Mouse (Mus musculus) kidney, postnatal 0 days (tissue): ENCODE measurements at regions not wholly inside any gene's neighbourhood (a gene's known extent, or its start where the extent isn't known, plus 50 kb on each side); places are given as distances from the start of the nearest gene placed in this dataset.

Experiments
- ATAC-seq: fragments of 200-750 bp; cut with Nextera tagmentation; replicated peaks from 2 replicates; pipeline ENCODE4 v1.8.0; 2017; ENCODE audit warnings: low read depth, moderate number of reproducible peaks, moderate TSS enrichment, moderate library complexity; ENCODE audit not compliant: low FRiP score
- DNase-seq: peaks from one replicate; pipeline ENCODE4 v3.0.0-alpha.2; 2016; ENCODE audit warnings: low spot score
- H3K27ac ChIP-seq: fragments of 300-500 bp; sonication (generic); 2 replicates; pipeline ENCODE4 v1.5.1; 2014; ENCODE audit warnings: mild to moderate bottlenecking
- H3K27me3 ChIP-seq: fragments of 300-500 bp; sonication (generic); 2 replicates; pipeline ENCODE4 v1.6.1; 2014; ENCODE audit warnings: low read length, mixed read lengths; ENCODE audit not compliant: insufficient read depth
- H3K36me3 ChIP-seq: fragments of 300-500 bp; sonication (generic); 2 replicates; pipeline ENCODE4 v1.6.1; 2014; ENCODE audit warnings: low read length, mixed read lengths; ENCODE audit not compliant: insufficient read depth
- H3K4me1 ChIP-seq: fragments of 300-500 bp; sonication (generic); replicated peaks from 2 replicates; pipeline ENCODE4 v1.6.1; 2014; ENCODE audit warnings: antibody characterized with exemption, low read length, mixed read lengths; ENCODE audit not compliant: insufficient read depth
- H3K4me2 ChIP-seq: fragments of 300-500 bp; sonication (generic); 2 replicates; pipeline ENCODE4 v1.6.1; 2014; ENCODE audit warnings: mild to moderate bottlenecking, low read length, moderate library complexity, mixed read lengths
- H3K4me3 ChIP-seq: fragments of 300-500 bp; sonication (generic); replicated peaks from 2 replicates; pipeline ENCODE4 v1.5.1; 2014; ENCODE audit warnings: low read depth, low read length
- H3K9ac ChIP-seq: fragments of 300-500 bp; sonication (generic); 2 replicates; pipeline ENCODE4 v1.6.1; 2014; ENCODE audit warnings: low read depth, low read length
- H3K9me3 ChIP-seq: fragments of 300-500 bp; sonication (generic); replicated peaks from 2 replicates; pipeline ENCODE4 v1.6.1; 2016; ENCODE audit warnings: low read length, inconsistent platforms, mixed read lengths
- CTCF ChIP-seq: IDR thresholded peaks from 2 replicates; pipeline ENCODE4 v1.5.1; 2016; ENCODE audit warnings: antibody characterized with exemption, low read depth, mild to moderate bottlenecking, moderate library complexity
- WGBS: fragments of 180-500 bp; shearing (Covaris S2); extraction: QIAGEN DNeasy Blood & Tissue Kit; methylation state at CpG from one replicate; pipeline ENCODE4 v1.1.7; 2014; 5-methylcytosine and 5-hydroxymethylcytosine counted together

- Histone ChIP-seq H3K4me2 (no peak overlapping the region), H3K36me3 (no peaks in the 10 kb centered on the region), H3K27me3 (no peaks in the 10 kb centered on the region), H3K9ac (no peak overlapping the region), H3K9me3 (no peaks in the 10 kb centered on the region), H3K4me3 (no peak overlapping the region), H3K4me1 (no peaks in the 10 kb centered on the region), H3K27ac (no peak overlapping the region)
- ATAC-seq (peak; percentile 71), DNase-seq (no peak)
- no peak for TF ChIP-seq CTCF
- WGBS, result 17% methylated on average over 6 of the region's 6 CpGs
Measured at GRCm38 (mm10) chr5:47693478-47693877, 289.5 kb upstream of the Slit2 start.

DNA sequence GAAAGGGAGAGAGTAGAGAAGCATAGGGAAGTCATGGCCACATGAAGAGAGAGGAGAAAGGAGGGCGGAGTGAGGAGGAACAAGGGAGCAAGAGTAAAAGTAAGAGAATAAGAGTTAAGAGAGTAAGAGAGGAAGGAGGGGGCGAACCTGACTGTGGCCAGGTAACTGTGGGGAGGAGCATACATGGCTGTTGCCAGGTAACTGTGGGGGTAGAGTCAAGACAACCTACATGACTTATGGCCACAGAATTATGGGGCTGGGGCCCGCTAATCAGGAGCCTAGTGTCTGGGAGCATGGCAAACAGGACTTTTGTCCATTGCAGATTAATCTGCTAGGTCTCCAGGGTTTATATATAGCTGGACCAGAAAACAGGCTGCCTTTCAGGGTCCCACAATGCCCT lies 289.0 kb upstream of the Slit2 start:
- no peaks in the 10 kb centered on the region for H3K4me1 ChIP-seq
- no peak overlapping the region for H3K9ac ChIP-seq
- no peak for TF ChIP-seq CTCF
- DNase-seq (no peak), ATAC-seq (no peak)
- no peaks in the 10 kb centered on the region for H3K9me3 ChIP-seq
- H3K27ac ChIP-seq, result no peak overlapping the region
- no peaks in the 10 kb centered on the region for H3K36me3 ChIP-seq
- 88% methylated on average over 3 of the region's 3 CpGs for WGBS
- H3K4me3 ChIP-seq, result no peak overlapping the region
- no peaks in the 10 kb centered on the region for H3K27me3 ChIP-seq
- no peak overlapping the region for H3K4me2 ChIP-seq

GRCm38 (mm10) chr5:47694630-47695029 lies 288.3 kb upstream of the Slit2 start:
- H3K27ac ChIP-seq, result no peak overlapping the region
- 69% methylated on average over 3 of the region's 3 CpGs for WGBS
- H3K4me2 ChIP-seq, result no peak overlapping the region
- H3K9ac ChIP-seq, result no peak overlapping the region
- no peaks in the 10 kb centered on the region for H3K36me3 ChIP-seq
- no peak overlapping the region for H3K4me3 ChIP-seq
- DNase-seq (no peak), ATAC-seq (no peak)
- TF ChIP-seq CTCF, result no peak
- H3K27me3 ChIP-seq, result no peaks in the 10 kb centered on the region
- H3K9me3 ChIP-seq, result no peaks in the 10 kb centered on the region
- H3K4me1 ChIP-seq, result no peaks in the 10 kb centered on the region

- Histone ChIP-seq H3K4me3 (no peak overlapping the region), H3K9ac (no peak overlapping the region), H3K27ac (no peak overlapping the region), H3K4me1 (no peaks in the 10 kb centered on the region), H3K36me3 (no peaks in the 10 kb centered on the region), H3K9me3 (no peaks in the 10 kb centered on the region), H3K4me2 (no peak overlapping the region), H3K27me3 (no peaks in the 10 kb centered on the region)
- DNase-seq (no peak), ATAC-seq (no peak)
- no peak for TF ChIP-seq CTCF
Measured at GRCm38 (mm10) chr5:47711553-47711952, 271.4 kb upstream of the Slit2 start.

GRCm38 (mm10) chr5:47714333-47714732 lies 268.6 kb upstream of the Slit2 start:
- ATAC-seq (no peak), DNase-seq (no peak)
- Histone ChIP-seq H3K4me3 (no peak overlapping the region), H3K4me1 (no peaks in the 10 kb centered on the region), H3K27ac (no peak overlapping the region), H3K4me2 (no peak overlapping the region), H3K36me3 (no peaks in the 10 kb centered on the region), H3K9ac (no peak overlapping the region), H3K27me3 (no peaks in the 10 kb centered on the region), H3K9me3 (no peaks in the 10 kb centered on the region)
- WGBS, result 69% methylated on average over 5 of the region's 5 CpGs
- no peak for TF ChIP-seq CTCF

- DNase-seq (no peak), ATAC-seq (no peak)
- H3K9ac ChIP-seq, result no peak overlapping the region
- H3K4me3 ChIP-seq, result no peak overlapping the region
- H3K27me3 ChIP-seq, result no peaks in the 10 kb centered on the region
- H3K4me2 ChIP-seq, result no peak overlapping the region
- TF ChIP-seq CTCF, result no peak
- WGBS, result 84% methylated on average over 2 of the region's 2 CpGs
- H3K27ac ChIP-seq, result no peak overlapping the region
- H3K36me3 ChIP-seq, result no peaks in the 10 kb centered on the region
- no peaks in the 10 kb centered on the region for H3K9me3 ChIP-seq
- H3K4me1 ChIP-seq, result no peaks in the 10 kb centered on the region
Measured at GRCm38 (mm10) chr5:47724911-47725310, 258.0 kb upstream of the Slit2 start.

DNA sequence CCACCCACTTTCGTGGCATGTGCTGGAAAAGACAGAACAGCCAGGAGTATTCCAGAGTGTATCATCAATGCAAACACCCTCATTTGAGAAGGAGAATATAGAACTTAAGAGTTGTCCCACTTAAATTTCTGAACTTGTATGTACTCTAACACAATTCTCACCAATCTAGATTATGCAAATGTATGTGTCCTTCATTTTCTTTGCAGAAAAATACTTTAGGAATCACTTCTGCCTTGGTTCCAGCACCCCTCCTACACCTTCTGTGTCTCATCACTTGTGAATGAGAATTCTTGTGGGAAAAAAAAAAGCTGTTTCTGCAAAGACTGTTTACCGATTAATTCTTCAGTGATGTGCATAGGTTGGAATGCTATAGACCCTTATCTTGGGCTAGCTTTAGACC lies 240.2 kb upstream of the Slit2 start:
- H3K9me3 ChIP-seq, result no peaks in the 10 kb centered on the region
- TF ChIP-seq CTCF, result no peak
- no peaks in the 10 kb centered on the region for H3K27me3 ChIP-seq
- H3K27ac ChIP-seq, result no peak overlapping the region
- H3K4me3 ChIP-seq, result no peak overlapping the region
- 89% methylated on average over 2 of the region's 2 CpGs for WGBS
- no peaks in the 10 kb centered on the region for H3K36me3 ChIP-seq
- H3K9ac ChIP-seq, result no peak overlapping the region
- DNase-seq (no peak), ATAC-seq (no peak)
- no peak overlapping the region for H3K4me2 ChIP-seq
- H3K4me1 ChIP-seq, result no peaks in the 10 kb centered on the region
